Mouse (Mus musculus) embryo, embryonic 10.5 days (tissue): ENCODE results near the gene Serhl.
A peak's percentile ranks its signal among the peaks of the same experiment; 100 is the strongest.
"Not testable (repeated sequence)": the region's sequence is repeated elsewhere in the genome, so short reads cannot be mapped to it uniquely, and the experiment has no call there.

Experiments used
- DNase-seq: peaks from one replicate; pipeline ENCODE4 v3.0.0-alpha.2; 2015; ENCODE audit warnings: low spot score

The Serhl gene

GRCm38 (mm10) chr15:83089429-83089605, at the start of gene Serhl:
Gene Serhl (plus strand): TSS chr15:83089506.
- no peak for DNase-seq

GRCm38 (mm10) chr15:83040156-83040555, 49.1 kb upstream of the Serhl start:
- DNase-seq, result no peak

- DNase-seq, result peak; percentile 70
These were observed 46.5 kb upstream of the Serhl start for GRCm38 (mm10) chr15:83042655-83043361.

GRCm38 (mm10) chr15:83043362-83043708, 46.0 kb upstream of the Serhl start:
- DNase-seq, result no peak

GRCm38 (mm10) chr15:83045565-83045964, 43.7 kb upstream of the Serhl start:
- DNase-seq, result not testable (repeated sequence)

- no peak for DNase-seq
These were observed 43.0 kb upstream of the Serhl start for GRCm38 (mm10) chr15:83046308-83046707.

- no peak for DNase-seq
These were observed 42.6 kb upstream of the Serhl start for GRCm38 (mm10) chr15:83046730-83047129.

- no peak for DNase-seq
These were observed 36.8 kb upstream of the Serhl start for GRCm38 (mm10) chr15:83052341-83053104.

- DNase-seq, result no peak
These were observed 36.0 kb upstream of the Serhl start for GRCm38 (mm10) chr15:83053261-83053660.

- DNase-seq, result no peak
These were observed 33.7 kb upstream of the Serhl start for GRCm38 (mm10) chr15:83055569-83055968.

- DNase-seq, result peak; percentile 60
These were observed 32.8 kb upstream of the Serhl start for GRCm38 (mm10) chr15:83056378-83057083.

GRCm38 (mm10) chr15:83057533-83057932, 31.8 kb upstream of the Serhl start:
- DNase-seq, result no peak

- peak; percentile 51 for DNase-seq
These were observed 30.1 kb upstream of the Serhl start for GRCm38 (mm10) chr15:83059233-83059660.

- DNase-seq, result no peak
These were observed 27.6 kb upstream of the Serhl start for GRCm38 (mm10) chr15:83061689-83062088.

GRCm38 (mm10) chr15:83062582-83062981, 26.7 kb upstream of the Serhl start:
- not testable (repeated sequence) for DNase-seq

GRCm38 (mm10) chr15:83065543-83065942, 23.8 kb upstream of the Serhl start:
- no peak for DNase-seq

- no peak for DNase-seq
These were observed 21.0 kb upstream of the Serhl start for GRCm38 (mm10) chr15:83068270-83068669.

GRCm38 (mm10) chr15:83070942-83071341, 18.4 kb upstream of the Serhl start:
- no peak for DNase-seq

GRCm38 (mm10) chr15:83071752-83072151, 17.6 kb upstream of the Serhl start:
- no peak for DNase-seq

- DNase-seq, result no peak
These were observed 15.1 kb upstream of the Serhl start for GRCm38 (mm10) chr15:83074179-83074578.

GRCm38 (mm10) chr15:83075607-83076525, 13.4 kb upstream of the Serhl start:
- DNase-seq, result no peak

GRCm38 (mm10) chr15:83083530-83083929, 5.8 kb upstream of the Serhl start:
- DNase-seq, result no peak
